Mouse (Mus musculus) ES-E14 (cell line): ENCODE measurements around the gene Dnase1l3.

ENCODE experiments used
- CHD2 ChIP-seq: IDR thresholded peaks from 2 replicates; pipeline ENCODE4 v1.6.1; 2014; ENCODE audit warnings: mild to moderate bottlenecking, low read depth, low read length, inconsistent platforms
- HCFC1 ChIP-seq: IDR thresholded peaks from 2 replicates; pipeline ENCODE4 v1.6.1; 2012; ENCODE audit warnings: low read length, inconsistent platforms, borderline replicate concordance; ENCODE audit not compliant: insufficient read depth
- MAFK ChIP-seq: IDR thresholded peaks from 2 replicates; pipeline ENCODE4 v1.6.1; 2014; ENCODE audit warnings: mild to moderate bottlenecking, low read depth, low read length, inconsistent platforms; ENCODE audit not compliant: insufficient read depth
- ZC3H11A ChIP-seq: IDR thresholded peaks from 2 replicates; pipeline ENCODE4 v1.6.1; 2012; ENCODE audit warnings: low read depth, mild to moderate bottlenecking, inconsistent platforms, low read length, borderline replicate concordance
- ZNF384 ChIP-seq: IDR thresholded peaks from 2 replicates; pipeline ENCODE4 v1.6.1; 2012; ENCODE audit warnings: low read depth, low read length, inconsistent platforms

- TF ChIP-seq ZC3H11A (no peak), HCFC1 (no peak), ZNF384 (no peak), CHD2 (no peak), MAFK (no peak)
Observed at GRCm38 (mm10) chr14:7971889-7972493, 22.4 kb downstream of the Dnase1l3 start.
